Mouse (Mus musculus) kidney, adult 2 months (tissue): ENCODE results near the gene Zfp697.

Experiments
- CTCF ChIP-seq: fragments of 200-500 bp; conservative IDR thresholded peaks from 2 replicates; pipeline ENCODE4 v1.5.1; 2011; ENCODE audit warnings: low read depth, mild to moderate bottlenecking, control low read depth, low read length, moderate library complexity, mixed read lengths; ENCODE audit not compliant: insufficient read depth, insufficient read length
- POLR2A ChIP-seq: fragments of 200-500 bp; IDR thresholded peaks from one replicate; pipeline ENCODE4 v1.6.1; 2011; ENCODE audit warnings: low read depth, low read length, control low read depth

- no peak for TF ChIP-seq CTCF
- TF ChIP-seq POLR2A, result no peak
Observed at GRCm38 (mm10) chr3:98334010-98334409, 48.3 kb upstream of the Zfp697 start.
